In the genomic region with DNA sequence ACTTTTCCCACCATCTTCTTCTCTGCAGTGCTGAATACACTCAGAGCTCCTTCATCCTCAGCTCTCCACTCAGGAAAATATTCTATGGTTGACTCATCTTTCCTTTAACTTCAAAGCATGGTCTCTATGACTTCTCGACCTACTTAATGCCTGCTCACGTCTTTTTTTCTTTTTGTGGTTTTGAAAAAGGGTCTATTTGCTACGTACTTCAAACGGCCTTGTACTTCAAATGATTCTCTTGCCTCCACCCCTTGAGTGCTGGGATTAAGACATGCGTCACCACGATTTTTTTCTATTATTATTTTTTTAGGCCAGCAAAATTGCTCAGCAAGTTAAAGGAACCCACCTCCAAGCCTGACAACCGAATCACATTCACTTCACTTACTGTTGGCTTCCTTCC, we compare ENCODE assay signal across 31 mouse cellular contexts. TPM values are rescaled to one million over a fixed set of nuclear protein-coding genes. Genes with fewer than 3 reads are reported as not detected.
A peak's percentile ranks its signal among the peaks of the same experiment; 100 is the strongest.
DNase-seq lines count a peak whose midpoint lies in the region; ATAC-seq lines count a peak whose summit lies in the region.
"Had no signal": no experiment of that assay in that cellular context is flagged by ENCODE, and none has a peak within 500 bp of the region (broad histone marks: within the 10 kb centered on the region; RNA-seq: fewer than 3 reads in every experiment).

No protein-coding gene starts in this region.

- peak; percentile 66 for ATAC-seq in inflammation-experienced regulatory T-cells, adult 6 months
- ATAC-seq: forebrain, embryonic 14.5 days; forebrain, postnatal 0 days; hindbrain, embryonic 16.5 days had no signal

- peak; percentile 3 for DNase-seq in 3T3-L1 (ENCODE audit: low read depth, low spot score)
- peak; percentile 73 for DNase-seq in CD4-positive helper T cell, adult 2 months (ENCODE audit: low read depth, low spot score)
- peak; percentile 18 for DNase-seq in T-cell, adult 2 months (ENCODE audit: low spot score)
- no peak for DNase-seq in embryo, embryonic 9.5 days (ENCODE audit: extremely low spot score)
- DNase-seq in ovary, postnatal 10 days (ENCODE audit: low spot score) = no peak
- no peak for DNase-seq in right cerebral cortex, adult 18-20 months
- DNase-seq: adrenal gland, adult 8-10 months; adrenal gland, postnatal 25 days; cerebellum, adult 11-12 months; cerebellum, adult 8-10 months; cerebellum, postnatal 10 days; cerebellum, postnatal 36 days; embryo, embryonic 11 days; forebrain, postnatal 0 days; gastrocnemius, adult 2 months; gastrocnemius, postnatal 14 days; heart, adult 18-20 months; heart, postnatal 10 days; heart, postnatal 36 days; kidney, adult 11 months had no signal

RNA-seq across cellular contexts. Expression of a gene that starts 26.9 kb away (rescaled TPM):
- under 1 TPM in 1 of 3 experiments, not detected in 2; 0.74 TPM for polyA plus RNA-seq in inflammation-experienced regulatory T-cells, adult 6 months (2017; shearing (Covaris generic))
- polyA plus RNA-seq: embryonic facial prominence, embryonic 11.5 days; forebrain, embryonic 11.5 days; forebrain, embryonic 14.5 days; forebrain, postnatal 0 days; hindbrain, embryonic 13.5 days; hindbrain, embryonic 16.5 days; intestine, embryonic 14.5 days had no signal

RNA-seq across cellular contexts. Expression of a gene that starts 27.2 kb away (rescaled TPM):
- polyA plus RNA-seq in inflammation-experienced regulatory T-cells, adult 6 months (2017; shearing (Covaris generic)) = under 1 TPM in 1 of 3 experiments, not detected in 2; 0.94 TPM
- polyA plus RNA-seq: cortical plate, adult 2 months; embryonic facial prominence, embryonic 14.5 days; forebrain, embryonic 11.5 days; forebrain, embryonic 14.5 days; forebrain, postnatal 0 days; frontal cortex, adult 2 months; intestine, embryonic 14.5 days had no signal

RNA-seq across cellular contexts. Expression of a gene that starts 33.2 kb away (rescaled TPM):
- 100 to 1,000 TPM; 176 to 419 (median 200) TPM for polyA plus RNA-seq in inflammation-experienced regulatory T-cells, adult 6 months (2017; shearing (Covaris generic))
- polyA plus RNA-seq: hindbrain, embryonic 10.5 days had no signal

Comparison
In these comparisons a context has a peak if more than half of its experiments do, and no peak if none do; other contexts are left out.
1. DNase-seq: peak in 3T3-L1 (single experiment), CD4-positive helper T cell, adult 2 months (single experiment) and T-cell, adult 2 months (single experiment); none in embryo, embryonic 9.5 days (single experiment), ovary, postnatal 10 days (single experiment) and right cerebral cortex, adult 18-20 months (single experiment).